Mouse (Mus musculus) spleen, postnatal 10 days (tissue): Measurements from ENCODE around the gene Aarsd1.
A peak's percentile ranks its signal among the peaks of the same experiment; 100 is the strongest.
"Not testable (repeated sequence)": the region's sequence is repeated elsewhere in the genome, so short reads cannot be mapped to it uniquely, and the experiment has no call there.

ENCODE experiments used
- DNase-seq, 2 experiments: peaks; one replicate each; pipeline ENCODE4 v3.0.0; 2021 to 2022; ENCODE audit warnings: low spot score in 2 of 2

Aarsd1 gene

DNA sequence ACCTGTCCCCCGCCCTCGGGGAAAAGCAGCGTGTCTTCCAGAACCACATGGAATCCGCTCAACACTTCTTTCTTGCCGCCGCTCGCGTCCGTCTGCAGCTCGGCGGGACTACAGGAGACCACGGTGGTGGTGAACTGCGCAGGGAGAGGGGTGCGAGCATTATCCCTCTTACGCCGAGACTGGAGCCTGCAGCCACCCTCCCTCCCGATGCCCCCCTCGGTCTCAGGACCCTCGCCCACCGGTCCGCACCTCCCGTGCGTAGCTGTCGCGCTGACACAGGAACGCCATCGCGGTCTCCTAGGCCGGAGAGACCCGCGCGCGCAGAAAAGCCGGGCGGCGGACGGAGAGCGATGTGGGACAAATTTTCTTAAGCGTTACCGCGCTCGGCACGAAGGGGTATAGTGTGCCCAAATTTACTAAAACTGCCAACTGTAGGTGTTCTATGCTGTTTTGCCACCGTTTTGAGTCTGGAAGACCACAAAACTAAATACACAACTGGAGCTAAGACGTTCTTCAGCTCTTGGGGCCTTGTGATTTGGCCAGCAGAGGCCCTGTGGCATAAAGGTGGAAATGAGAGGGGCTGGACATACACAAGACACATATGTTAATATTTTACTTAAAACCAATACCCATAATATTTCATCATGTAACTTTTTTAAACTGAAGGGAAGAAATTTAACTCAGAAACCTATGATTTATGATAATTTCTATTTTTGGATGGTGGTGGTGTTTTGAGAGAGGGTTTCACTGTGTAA, at the start of gene Aarsd1:
Aarsd1 (minus strand) TSS at position 515 of the 755 bp plus-strand sequence.
- DNase-seq, result peak; percentile 90 to 93

- DNase-seq, result not testable (repeated sequence)
Observed at GRCm38 (mm10) chr11:101466552-101466950, 49.1 kb upstream of the Aarsd1 start.

- DNase-seq, result peak; percentile 61 to 71
Observed at GRCm38 (mm10) chr11:101465869-101466551, 48.6 kb upstream of the Aarsd1 start, which contains the start of gene Vat1. TSS of gene Vat1 (minus strand) at chr11:101466230.

- peak; percentile 41 to 53 for DNase-seq
Observed at GRCm38 (mm10) chr11:101465101-101465868, 47.9 kb upstream of the Aarsd1 start.

DNA sequence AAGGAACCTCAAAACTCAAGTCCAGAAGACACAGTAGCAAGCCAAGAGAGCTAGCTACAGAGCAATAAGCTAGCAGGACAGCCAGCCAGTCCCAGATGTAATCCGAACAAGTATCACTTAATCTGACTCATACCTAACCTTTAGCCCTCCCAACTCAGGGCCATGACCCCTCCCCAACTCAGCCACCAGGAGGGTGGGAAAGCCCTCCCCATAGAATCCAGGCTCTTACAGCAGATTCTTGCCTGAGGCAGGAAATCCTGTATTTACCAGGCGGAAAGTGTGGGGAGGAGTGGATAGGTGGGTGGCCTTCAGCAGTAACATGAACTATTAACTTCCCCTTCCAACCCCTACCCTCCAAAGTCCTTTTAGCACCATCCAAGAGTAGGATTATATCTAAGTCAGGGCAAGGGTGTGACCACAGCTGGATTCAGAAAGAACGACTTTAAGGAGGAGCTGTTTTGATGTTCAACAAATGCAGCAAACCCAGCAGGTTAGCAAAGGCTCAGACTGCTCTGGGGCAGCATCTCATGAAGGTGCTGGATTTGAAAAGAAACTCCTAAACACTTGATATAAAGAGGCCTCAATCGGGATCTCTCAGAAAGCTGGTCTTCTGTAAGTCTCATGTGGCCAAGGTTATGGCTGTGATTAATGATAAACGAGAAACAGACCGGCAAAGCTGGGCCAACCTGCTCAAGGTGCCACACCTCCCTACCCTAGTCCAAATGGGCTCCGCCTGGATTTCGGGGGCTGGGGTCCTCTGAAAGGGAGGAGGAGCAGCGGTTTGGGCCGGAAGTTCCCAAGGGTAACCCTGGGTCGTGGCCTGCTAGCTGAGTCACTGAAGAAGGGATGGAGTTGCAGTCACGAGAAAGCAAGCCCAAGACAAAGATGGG, 47.0 kb upstream of the Aarsd1 start, which contains the start of gene Rnd2:
Rnd2 (plus strand) TSS at position 789 of the 890 bp plus-strand sequence.
- no peak for DNase-seq

- DNase-seq, result no peak
Observed at GRCm38 (mm10) chr11:101462583-101463440, 45.4 kb upstream of the Aarsd1 start.

DNA sequence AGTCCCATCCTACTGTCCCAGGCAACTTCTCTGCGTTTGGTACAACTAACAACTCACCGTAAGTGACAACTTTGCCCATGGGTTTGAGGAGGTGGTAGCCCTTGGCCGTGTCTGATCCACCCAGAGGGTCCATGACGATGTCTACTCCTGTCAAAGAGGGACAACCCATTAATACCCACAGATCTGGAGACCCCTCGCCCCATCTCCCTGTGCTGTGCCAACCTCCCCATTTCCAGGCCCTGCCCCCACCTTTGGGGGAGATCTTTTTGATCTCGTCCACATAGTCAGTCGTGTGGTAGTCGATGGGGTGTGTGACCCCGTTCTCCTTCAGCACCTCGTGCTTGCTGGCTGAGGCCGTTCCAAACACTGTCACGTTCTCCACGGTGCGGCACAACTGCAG, 44.7 kb upstream of the Aarsd1 start:
- DNase-seq, result no peak

DNA sequence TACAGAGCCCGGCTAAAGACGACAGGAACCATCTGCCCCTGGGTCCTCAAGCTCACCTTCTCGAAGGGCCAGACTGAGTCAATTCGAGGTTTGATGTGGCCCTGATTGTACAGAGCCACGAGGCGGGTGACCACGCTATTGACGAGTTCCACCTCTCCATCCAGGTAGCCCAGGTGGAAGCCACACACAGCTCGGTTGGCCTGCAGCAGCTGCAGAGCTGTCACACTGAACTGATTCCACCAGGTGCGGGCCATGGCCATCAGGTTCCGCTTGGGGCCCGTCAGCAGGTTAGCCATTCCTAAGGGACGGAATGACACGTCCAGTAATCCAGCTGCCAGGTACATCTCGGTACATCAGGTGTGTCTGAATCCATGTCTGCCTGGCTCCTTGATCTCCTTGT, 42.9 kb upstream of the Aarsd1 start:
- no peak for DNase-seq

DNA sequence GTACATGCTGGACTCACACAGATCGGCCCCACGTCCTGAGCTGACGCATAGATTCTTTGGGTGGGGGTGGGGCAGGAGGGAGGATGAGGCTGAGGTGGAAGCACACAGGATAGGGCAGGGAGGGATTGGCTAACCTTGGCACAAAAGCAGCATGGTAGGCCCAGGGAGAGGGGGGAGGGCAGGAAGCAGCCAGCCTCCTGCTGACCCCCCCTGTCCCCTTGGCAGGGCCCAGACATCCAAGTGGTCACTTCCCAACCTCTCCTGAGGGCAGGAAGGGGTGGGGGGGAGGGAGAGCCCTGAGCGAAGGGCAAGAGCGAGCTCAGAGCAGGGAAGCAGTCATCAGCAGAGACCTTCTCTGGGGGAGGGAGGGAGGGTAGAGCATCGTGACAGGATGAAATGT, 42.3 kb upstream of the Aarsd1 start:
- DNase-seq, result no peak

- DNase-seq, result no peak
Observed at GRCm38 (mm10) chr11:101458217-101458616, 40.8 kb upstream of the Aarsd1 start.

- DNase-seq, result no peak
Observed at GRCm38 (mm10) chr11:101457631-101458030, 40.2 kb upstream of the Aarsd1 start.

DNA sequence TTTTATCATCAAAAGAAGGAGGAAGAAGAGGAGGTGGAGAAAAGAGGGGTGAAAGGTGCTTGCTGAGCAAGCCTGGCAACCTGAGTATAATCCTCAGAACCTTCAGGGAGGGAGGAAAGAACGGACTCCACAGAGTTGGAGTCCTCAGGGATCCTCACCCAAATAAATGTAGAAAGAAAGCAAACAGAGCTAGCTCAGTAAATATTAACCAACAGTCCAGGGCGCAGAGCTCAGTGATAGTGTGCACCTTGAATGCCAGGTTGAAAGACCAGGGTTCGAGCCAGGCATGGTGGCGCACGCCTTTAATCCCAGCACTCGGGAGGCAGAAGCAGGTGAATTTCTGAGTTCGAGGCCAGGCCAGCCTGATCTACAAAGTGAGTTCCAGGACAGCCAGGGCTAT, 38.2 kb upstream of the Aarsd1 start:
- no peak for DNase-seq

DNA sequence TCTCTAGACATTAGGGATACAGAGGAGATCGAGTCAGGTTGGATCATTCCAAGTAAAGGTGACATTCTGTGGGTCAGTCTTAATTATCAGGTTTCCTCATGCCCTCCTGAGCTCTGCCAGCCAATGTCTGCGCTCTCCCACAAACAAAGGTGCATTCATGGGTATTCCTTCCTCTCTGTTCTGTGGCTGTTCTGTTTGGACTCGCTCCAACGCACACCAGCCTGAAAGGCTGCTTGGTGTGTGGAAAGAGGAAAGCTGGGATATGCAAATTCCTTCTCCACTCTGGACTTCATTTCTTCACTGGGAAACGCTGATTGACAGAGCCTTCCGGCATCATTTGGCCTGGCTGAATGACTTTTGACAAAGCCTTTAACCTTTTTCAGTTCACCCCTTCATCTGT, 37.3 kb upstream of the Aarsd1 start:
- DNase-seq, result no peak

DNA sequence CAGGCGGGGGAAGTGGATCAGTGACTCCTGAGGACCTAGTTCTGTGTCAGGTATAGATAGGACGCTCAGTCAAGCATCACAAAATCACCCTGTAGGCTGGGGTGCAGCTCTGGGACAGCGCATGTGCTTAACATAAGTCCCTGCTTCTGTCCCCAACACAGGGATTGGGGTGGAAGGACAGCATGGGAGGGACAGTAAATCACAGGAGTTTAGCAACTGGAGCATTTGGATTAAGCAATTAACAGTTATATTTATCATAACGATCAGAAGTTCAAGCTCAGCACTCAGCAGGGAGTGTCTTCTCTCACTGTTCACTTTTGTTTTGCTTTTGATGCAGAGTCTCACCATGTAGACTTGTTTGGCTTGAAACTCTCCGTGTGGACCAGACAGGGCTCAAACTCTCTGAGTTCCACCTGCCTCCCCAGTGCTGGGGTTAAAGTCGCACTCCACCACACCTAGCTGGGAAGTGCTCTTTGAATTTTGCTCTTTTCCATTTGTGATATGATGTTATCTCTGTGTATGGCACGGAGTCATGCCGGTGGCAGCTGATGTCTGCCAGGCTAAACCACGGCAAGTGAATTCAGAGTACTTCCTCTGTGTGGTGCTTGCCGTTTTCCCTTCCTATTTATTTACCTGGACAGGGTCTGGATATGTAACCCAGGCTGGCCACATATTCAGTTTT, 34.8 kb upstream of the Aarsd1 start:
- no peak for DNase-seq

DNA sequence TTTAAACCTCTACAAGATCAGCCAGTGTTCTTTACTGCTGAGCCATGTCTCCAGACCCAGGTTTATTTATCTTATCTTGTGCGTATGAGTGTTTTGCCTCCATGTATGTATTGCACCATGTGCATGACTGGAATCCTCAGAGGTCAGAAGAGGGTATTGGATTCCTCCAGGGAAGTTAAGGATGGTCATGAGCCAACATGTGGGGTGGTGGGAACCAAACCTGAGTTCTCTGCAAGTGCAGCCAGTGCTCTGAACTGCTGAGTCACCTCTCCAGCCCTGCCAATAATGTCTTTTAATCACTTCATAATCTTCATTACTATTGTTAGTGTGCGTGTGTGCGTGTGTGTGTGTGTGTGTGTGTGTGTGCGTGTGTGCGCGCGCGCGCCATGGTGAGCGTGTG, 34.1 kb upstream of the Aarsd1 start:
- DNase-seq, result no peak

- DNase-seq, result peak in 1 of 2 experiments; percentile 53
Observed at GRCm38 (mm10) chr11:101450394-101450793, 33.0 kb upstream of the Aarsd1 start.

DNA sequence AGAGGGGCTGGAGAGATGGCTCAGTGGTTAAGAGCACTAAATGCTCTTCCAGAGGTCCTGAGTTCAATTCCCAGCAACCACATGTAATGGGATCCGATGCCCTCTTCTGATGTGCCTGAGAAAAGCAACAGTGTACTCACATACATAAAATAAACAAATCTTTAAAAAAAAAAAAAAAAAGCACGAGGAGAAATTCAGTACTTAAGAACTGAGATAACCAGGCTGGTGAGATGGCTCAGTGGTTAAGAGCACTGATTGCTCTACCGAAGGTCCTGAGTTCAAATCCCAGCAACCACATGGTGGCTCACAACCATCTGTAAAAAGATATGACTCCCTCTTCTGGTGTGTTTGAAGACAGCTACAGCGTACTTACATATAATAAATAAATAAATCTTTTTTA, 32.2 kb upstream of the Aarsd1 start:
- DNase-seq, result not testable (repeated sequence)

DNA sequence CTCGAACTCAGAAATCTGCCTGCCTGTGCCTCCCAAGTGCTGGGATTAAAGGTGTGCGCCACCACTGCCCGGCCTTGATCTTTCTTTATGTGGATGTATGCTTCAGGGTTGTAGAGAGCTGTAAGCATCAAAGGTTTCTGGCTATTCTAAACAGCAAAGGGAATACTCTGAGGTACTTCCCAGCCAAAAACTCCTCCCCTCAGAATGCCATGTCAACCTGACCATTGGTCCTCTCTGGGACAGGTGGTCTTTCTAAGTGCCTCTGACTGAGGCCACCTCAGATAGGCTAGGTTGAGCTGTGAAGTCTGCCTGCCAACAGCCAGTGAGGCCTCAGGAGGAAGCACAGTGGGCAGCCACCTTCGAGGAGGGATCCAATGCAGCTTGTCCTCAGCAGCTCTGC, 31.5 kb upstream of the Aarsd1 start:
- peak; percentile 30 to 38 for DNase-seq

DNA sequence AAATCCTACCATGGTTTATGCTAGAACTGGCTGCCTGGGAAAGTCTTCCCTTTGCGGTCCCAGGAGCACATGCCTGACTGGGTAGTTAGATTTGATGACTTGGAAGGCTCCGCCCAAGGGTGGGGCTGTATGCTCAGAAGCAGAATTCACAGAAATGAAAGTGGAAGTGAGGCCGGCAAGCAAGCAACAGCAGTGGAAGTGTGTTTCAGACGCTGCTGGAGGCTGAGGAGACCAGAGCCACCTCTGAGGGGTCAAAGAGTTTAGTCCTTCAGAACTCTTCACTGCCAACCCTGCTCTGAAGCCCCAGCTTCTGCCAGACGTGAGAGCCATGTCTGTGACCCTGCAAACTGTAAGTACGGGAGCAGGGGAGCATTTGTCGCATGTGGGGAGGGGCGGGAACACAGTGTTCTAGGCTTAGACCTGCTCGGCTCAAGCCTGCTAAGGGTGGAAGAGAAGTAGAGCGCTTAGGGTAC, 30.9 kb upstream of the Aarsd1 start, which contains the start of gene Ifi35:
Ifi35 (plus strand) TSS at position 134 of the 473 bp plus-strand sequence.
- peak; percentile 69 to 84 for DNase-seq
